In genomic region chr9:64579306-64579705, GRCm38 (mm10) we compare ENCODE assay signal across 18 mouse cellular contexts.
A peak's percentile ranks its signal among the peaks of the same experiment; 100 is the strongest.
DNase-seq lines count a peak whose midpoint lies in the region.
"Had no signal": no experiment of that assay in that cellular context is flagged by ENCODE, and none has a peak within 500 bp of the region (broad histone marks: within the 10 kb centered on the region; RNA-seq: fewer than 3 reads in every experiment).

No protein-coding gene starts in this region.

- peak; percentile 39 for DNase-seq in left cerebral cortex, postnatal 4 days
- no peak for DNase-seq in left cerebral cortex, postnatal 36 days (ENCODE audit: low spot score in 2 of 2)
- peak; percentile 37 to 44 for DNase-seq in right cerebral cortex, postnatal 10 days (ENCODE audit: low spot score in 2 of 2)
- no peak for DNase-seq in right cerebral cortex, adult 18-20 months
- DNase-seq in cerebellum, adult 9-11 months, result peak; percentile 67
- peak; percentile 58 to 65 for DNase-seq in cerebellum, postnatal 36 days
- DNase-seq in gastrocnemius, adult 18-20 months (ENCODE audit: low spot score), result no peak
- DNase-seq: B cell, adult 2 months; embryo, embryonic 11 days; gastrocnemius, postnatal 25 days; heart, adult 18-20 months; heart, postnatal 36 days; kidney, adult 2 months; layer of hippocampus, adult 9-11 months; lung, postnatal 36 days; right cerebral cortex, postnatal 25 days; thymus, adult 18-20 months; thymus, postnatal 25 days had no signal

- intact Hi-C loops in left cerebral cortex, postnatal 4 days (cut with DNase I), result no loop called here
- intact Hi-C loops in left cerebral cortex, postnatal 36 days (cut with DNase I), result no loop called here

Comparison
In these comparisons a context has a peak if more than half of its experiments do, and no peak if none do; other contexts are left out.
1. DNase-seq: peak in left cerebral cortex, postnatal 4 days (single experiment), right cerebral cortex, postnatal 10 days (2 of 2), cerebellum, adult 9-11 months (single experiment) and cerebellum, postnatal 36 days (2 of 2); none in left cerebral cortex, postnatal 36 days (0 of 2), right cerebral cortex, adult 18-20 months (single experiment) and gastrocnemius, adult 18-20 months (single experiment).